Mouse (Mus musculus): ENCODE measurements around the gene Adcy3. TPM values are rescaled to one million over a fixed set of nuclear protein-coding genes. Genes with fewer than 3 reads are reported as not detected.

Adcy3 gene
- 0.40 and 0.44 TPM in 2 replicates for polyA plus RNA-seq (2012; rRNA removed)

DNA sequence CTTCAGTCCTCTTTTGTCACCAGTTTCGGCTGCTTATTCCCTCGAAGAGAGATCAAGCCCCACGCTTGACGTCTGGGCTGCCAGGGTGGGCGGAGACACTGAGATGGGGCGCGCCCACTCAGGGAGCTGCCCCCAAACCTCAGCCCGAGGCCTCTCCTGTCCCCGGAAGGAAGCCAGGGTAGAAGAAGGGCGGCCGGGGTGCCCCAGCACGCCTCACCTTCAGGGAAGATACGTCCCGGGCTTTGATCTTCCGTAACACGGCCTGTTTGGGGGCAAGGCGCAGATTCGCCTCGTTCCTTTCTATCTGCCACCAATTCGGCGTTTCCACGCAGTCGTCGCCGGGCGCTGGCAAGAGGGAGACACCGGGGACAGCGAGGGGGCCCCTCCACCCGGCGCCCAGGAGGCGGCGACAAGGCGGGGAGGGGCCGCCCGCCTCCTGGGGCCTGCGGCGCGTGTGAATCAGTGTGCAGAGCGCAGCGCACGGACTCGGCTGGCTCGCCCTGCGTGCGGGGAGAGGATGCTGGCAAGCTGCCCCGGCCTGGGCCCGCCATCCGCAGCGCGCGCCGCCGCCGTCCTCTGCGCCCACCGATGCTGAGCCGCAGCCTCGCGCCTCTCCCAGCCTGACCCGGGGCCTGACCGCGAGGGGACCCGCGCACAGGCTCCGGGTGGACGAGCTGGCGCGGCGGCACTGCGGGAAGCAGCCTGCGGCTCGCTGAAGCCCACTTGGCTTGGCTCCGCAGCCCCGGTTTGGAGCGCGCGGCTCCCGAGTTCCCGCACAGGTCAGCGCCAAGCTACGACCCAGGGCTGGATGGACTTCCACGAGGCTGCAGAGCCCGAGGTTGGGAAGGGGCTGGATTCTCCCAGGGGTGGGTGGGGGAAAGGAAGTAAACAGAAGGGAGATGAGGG lies at the start of gene Adcy3:
TSS of gene Adcy3 (plus strand) at position 163 of the 906 bp plus-strand sequence.

DNA sequence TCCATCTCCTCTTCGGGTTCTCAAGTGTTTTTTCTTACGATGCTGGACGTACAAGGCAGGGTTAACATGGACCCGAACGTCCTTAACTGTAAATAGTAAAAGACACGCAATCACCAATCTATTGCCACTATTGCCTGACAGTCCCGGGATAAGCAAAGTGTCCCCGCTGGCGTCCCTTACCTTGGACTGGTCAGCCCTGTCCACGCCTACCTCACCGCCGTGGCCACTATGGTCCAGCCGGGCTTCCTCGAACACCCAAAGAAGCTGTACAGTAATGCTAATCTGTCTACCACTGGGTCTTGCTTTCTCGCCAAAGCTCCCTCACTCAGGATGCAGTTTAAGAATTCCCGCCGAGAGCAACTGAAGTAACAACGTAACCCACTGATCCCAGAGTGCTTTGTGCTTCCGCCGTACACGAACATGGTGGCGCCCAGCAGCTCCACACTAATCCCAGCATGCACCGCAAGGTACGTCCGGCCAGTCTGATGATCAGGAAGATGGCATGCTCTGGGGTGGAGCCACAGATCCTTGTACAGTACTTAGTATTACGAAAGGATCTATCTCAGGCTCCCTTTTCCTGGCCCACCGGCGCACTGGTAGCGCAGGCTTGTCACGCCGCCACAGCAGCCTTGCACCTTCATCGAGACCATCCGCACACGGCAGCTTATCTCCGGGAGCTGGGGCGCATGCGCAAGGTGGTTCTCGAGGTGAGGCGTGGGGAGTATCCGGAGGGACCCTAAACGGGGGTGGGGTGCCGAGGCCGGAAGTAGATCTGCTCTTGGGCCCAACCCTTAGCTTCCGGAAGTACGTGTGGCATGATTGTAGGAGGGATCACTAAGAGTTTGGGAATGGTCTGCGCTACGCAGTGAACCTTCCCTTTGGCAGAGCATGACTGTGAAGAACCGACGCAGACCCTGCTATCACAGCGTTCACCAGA lies 100.9 kb downstream of the Adcy3 start, which contains the start of the genes Ptrhd1 and Cenpo:
TSS of gene Ptrhd1 (plus strand) at position 456 of the 937 bp plus-strand sequence.
TSS of gene Cenpo (minus strand) at position 723 of the 937 bp plus-strand sequence.

Other genes starting within 250 kb of the Adcy3 start
- 0.33 and 0.40 TPM in 2 replicates for gene Pomc, start 178.2 kb upstream of the Adcy3 start, polyA plus RNA-seq (2012; rRNA removed)
- 0.08 and 0.11 TPM in 2 replicates for gene Efr3b, start 94.2 kb upstream of the Adcy3 start, polyA plus RNA-seq (2012; rRNA removed)
- gene Dnajc27, start 50.5 kb upstream of the Adcy3 start, polyA plus RNA-seq (2012; rRNA removed), result 2.0 TPM in 2 replicates
- gene Ptrhd1, start 100.9 kb downstream of the Adcy3 start, polyA plus RNA-seq (2012; rRNA removed), result 2.0 and 2.1 TPM in 2 replicates
- gene Cenpo, start 101.2 kb downstream of the Adcy3 start, polyA plus RNA-seq (2012; rRNA removed), result 10.3 and 11.8 TPM in 2 replicates